Mouse (Mus musculus) thymus, adult 18-20 months (tissue): Measurements from ENCODE around the gene Tsnax.

Experiments
- DNase-seq, 2 experiments: peaks; one replicate each; pipeline ENCODE4 v3.0.0; 2022; ENCODE audit warnings: mixed read lengths in 2 of 2

Tsnax gene

GRCm38 (mm10) chr8:125012695-125013627 is at the start of gene Tsnax:
Gene Tsnax (plus strand): TSS chr8:125012997.
- DNase-seq, result peak; percentile 81 to 83

DNA sequence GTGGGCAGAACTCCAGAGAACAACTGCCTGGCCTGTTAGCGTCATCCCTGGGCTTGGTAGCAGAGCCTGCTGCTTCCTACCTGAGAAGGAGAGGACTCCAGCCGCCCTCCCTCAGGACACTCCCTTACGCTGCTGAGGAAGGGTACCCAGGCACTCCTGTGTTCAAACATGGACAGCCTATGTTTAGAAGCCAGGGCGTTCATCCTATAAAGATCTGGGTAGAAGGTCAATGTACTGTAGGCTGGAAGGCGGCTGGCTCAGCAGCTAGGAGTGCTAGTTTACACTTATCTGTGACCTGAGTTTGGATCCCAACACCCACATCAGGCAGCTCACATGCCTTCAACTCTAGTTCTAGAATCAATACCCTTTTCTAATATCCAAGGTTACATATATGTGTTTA is 49.6 kb upstream of the Tsnax start:
- no peak for DNase-seq

DNA sequence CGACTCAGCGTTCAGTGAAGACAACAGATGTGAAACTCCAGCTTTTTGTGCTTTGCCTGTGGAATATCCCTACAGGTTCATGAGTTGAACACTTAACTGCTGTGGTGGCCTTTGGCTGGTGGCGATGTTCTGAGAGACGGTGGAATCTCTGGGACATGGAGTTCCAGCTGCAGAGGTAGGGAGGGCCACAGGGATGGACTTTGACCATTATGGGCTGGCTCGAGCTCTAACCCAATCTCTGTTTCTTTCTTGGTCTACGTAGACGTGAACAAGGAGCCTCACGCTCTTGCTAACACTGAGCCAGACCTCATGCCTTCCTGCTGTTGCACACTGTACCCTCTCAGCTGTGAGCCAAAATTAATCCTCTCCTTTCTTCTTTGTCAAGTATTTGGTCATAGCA is 47.8 kb upstream of the Tsnax start:
- no peak for DNase-seq

DNA sequence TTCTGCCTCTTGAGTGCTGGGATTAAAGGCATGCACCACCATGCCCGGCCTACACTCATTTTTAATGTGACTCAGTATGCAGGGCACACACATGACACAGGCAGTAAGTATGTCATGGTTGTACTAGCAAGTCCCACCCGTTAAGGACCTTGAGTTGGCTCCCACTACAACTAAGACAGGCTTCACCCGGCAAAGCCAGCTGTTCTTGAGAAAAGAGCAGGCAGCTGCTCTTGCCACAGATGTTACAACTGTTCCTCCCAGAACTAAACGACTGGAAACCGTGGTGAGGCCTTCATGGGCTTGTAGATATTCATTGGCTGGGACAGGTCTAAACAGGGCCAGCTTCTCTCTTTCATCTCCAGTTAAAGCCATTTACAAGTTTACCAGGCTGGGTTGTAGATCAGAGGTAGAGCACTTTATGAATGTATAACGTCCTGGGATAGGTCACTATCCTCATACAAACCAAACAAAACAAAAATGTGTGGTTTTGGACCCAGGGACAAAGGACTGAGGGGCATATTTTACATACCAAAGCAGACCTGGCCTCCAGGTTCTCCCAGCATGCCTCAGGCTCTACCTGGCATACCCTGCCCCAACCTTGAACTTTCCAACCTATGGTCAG is 42.4 kb upstream of the Tsnax start:
- peak in 1 of 2 experiments; percentile 35 for DNase-seq

DNA sequence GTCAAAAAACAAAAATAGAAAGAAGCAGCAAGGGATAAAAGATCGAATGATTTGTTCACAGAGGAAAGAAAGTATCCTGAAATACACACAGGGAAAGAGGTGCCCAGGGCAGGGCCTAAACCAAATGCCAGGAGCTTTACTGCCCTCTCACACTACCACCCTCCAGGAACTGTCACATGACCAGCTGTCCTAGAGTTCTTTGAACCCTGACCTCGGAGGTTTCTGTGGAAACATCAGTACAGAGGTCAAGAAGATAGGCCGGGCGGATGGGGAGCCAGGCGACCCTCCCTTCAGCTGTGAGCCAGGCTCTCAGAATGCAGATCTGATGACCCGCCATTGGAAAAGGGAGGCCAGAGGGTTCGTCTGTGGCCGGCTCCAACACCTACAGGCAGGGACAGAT is 39.6 kb upstream of the Tsnax start:
- no peak for DNase-seq

DNA sequence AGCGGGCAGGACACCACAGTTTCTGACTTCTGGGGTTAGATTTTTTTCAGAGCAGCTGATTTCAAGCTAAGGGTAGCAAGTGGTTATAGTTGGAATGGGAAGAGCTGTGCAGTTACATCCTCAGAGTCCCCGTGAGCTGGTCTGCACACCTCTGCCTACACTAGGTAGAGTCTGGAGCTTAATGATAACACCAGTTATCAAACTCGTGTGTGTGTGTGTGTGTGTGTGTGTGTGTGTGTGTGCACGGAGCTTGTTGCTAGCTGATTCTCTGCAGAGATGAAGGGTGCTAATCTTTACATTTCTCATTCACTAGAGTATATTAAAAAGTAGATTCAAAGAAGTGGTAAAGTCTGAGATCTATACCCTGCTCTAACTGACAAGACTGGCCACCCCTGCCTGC is 38.5 kb upstream of the Tsnax start:
- no peak for DNase-seq

DNA sequence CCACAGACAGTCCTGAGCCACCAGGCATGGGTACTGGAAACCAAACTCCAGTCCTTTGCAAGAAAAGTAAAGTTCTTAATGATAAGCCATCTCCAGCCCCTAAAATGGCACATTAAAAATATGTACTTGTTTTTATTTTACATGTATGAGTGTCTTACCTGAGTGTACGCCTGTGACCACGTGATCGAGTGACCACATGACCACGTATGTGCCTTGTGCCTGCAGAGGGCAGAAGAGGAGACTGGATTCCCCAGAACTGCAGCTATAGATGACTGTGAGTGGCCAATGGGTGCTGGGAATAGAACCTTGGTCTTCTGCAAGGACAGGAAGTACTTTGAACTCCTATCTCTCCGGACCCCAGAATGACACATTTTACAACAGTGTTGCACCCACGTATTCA is 36.6 kb upstream of the Tsnax start:
- DNase-seq, result no peak

GRCm38 (mm10) chr8:124978026-124978425 is 34.8 kb upstream of the Tsnax start:
- DNase-seq, result no peak

GRCm38 (mm10) chr8:124980036-124980435 is 32.8 kb upstream of the Tsnax start:
- no peak for DNase-seq

- no peak for DNase-seq
Measured at GRCm38 (mm10) chr8:124980828-124981227, 32.0 kb upstream of the Tsnax start.

DNA sequence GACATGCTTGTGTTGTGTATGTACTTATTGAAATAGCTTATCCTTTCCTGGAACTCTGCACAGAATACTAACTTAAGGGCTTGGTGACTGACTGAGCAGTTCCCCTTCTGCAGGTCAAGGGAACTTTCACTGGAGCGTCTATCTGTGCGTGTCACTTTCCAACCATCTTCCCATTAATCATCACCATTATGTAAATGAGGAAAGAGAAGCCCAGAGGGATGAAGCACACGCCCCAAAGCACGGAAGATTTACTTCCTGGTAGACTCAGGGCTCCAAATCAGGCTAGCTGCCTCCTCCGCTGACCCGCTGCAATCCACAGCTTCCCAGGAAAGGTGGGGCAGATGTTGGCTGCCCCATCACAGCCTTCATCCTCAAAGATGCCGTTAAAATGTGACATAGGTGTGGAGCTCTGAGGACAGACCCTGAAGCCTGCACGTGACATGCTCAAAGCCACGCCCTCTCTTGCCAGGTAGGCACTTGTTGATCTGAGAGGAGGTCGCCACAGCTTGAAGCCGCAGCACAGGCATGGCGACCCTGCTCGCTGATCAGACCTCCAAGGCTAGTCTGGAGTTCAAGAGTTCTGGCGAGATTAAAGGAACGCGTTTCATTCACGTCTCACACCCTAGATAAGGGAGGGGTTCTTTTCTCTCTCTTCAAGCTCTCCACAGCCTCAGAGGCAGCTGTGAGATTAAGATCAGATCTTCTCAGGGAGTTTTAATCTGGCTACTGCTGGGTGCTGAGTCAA is 21.7 kb upstream of the Tsnax start:
- DNase-seq, result no peak

- no peak for DNase-seq
Measured at GRCm38 (mm10) chr8:124991668-124991926, 21.2 kb upstream of the Tsnax start.

DNA sequence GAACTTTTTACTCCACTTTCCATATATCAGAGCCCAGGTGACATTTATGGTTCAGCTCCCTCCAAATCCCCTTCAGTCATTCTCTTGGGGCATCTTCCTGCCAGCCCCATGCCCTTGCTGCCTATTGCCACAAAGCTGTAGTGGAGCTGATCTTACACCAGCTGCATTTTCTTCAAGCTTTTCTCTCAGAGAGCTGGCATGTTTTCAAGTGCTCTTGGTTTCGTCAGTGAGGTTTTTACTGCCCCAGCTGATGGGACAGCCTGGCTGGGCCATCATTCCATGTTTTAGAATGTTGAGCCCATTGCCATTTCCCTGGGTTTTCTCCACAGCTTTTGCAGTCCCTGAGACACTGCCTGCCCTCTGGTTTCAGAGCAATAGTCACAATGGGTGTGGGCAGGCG is 17.0 kb upstream of the Tsnax start:
- no peak for DNase-seq

- no peak for DNase-seq
Measured at GRCm38 (mm10) chr8:125024085-125024484, 11.3 kb downstream of the Tsnax start.

- DNase-seq, result no peak
Measured at GRCm38 (mm10) chr8:125027211-125027610, 14.4 kb downstream of the Tsnax start.

- DNase-seq, result no peak
Measured at GRCm38 (mm10) chr8:125028841-125029240, 16.0 kb downstream of the Tsnax start.

GRCm38 (mm10) chr8:125031276-125031675 is 18.5 kb downstream of the Tsnax start:
- DNase-seq, result no peak

DNA sequence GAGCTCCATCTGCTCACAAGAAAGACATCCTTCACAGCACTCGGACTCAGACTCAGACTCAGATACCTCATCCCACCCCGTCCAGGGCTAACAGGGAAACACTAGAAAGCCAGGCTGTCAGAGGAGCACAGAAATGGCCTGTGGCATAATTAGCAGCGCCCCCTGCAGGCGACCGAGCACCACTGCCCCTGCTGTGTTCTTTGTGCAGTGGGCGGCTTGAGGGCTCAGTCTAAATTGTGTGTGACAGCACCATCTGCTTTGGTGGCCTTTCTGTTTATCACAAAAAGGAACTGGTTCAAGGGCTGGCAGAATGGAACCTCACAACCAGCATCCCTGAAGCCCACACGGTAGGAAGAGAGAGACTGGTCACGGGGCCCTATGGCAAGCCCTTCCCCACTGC is 21.9 kb downstream of the Tsnax start:
- peak; percentile 21 to 33 for DNase-seq

DNA sequence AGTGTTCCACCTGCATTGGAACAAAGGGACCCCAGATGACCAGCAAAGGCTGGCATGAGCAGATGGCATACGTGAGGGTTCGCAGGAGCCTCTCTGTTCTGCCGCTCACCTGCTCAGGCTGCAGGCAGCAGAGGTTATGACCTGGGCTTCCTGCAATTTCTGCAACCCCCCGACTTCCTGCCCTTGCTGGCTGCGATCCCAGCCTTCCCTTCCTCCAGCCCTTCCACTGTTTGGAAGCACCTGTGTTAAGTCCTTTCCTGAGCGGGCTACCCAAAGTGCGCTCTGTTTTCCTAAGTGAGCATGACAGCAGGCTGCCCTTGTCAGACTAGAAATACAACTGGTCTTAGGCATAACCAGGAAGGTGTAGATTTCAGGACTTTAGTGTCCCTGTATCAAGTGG is 24.3 kb downstream of the Tsnax start:
- no peak for DNase-seq

DNA sequence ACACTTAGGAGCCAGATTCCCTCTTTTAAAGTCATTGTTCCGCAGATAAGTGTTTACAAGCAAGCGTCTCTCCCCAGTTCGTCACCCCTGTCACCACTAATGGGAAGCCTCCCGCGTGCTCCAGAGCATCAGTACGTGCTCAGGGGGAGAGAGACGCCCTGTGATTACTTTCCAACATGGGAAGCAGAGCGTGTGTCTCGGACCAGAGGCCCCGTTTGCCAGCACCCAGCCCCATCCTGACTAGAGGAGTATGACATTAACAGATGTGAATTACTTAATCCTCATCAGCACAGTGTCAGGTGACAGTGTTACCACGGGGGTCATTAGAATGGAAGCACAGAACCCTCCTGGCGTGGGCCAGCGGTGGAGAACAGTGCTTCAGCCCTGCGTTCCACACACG is 25.9 kb downstream of the Tsnax start:
- DNase-seq, result no peak

DNA sequence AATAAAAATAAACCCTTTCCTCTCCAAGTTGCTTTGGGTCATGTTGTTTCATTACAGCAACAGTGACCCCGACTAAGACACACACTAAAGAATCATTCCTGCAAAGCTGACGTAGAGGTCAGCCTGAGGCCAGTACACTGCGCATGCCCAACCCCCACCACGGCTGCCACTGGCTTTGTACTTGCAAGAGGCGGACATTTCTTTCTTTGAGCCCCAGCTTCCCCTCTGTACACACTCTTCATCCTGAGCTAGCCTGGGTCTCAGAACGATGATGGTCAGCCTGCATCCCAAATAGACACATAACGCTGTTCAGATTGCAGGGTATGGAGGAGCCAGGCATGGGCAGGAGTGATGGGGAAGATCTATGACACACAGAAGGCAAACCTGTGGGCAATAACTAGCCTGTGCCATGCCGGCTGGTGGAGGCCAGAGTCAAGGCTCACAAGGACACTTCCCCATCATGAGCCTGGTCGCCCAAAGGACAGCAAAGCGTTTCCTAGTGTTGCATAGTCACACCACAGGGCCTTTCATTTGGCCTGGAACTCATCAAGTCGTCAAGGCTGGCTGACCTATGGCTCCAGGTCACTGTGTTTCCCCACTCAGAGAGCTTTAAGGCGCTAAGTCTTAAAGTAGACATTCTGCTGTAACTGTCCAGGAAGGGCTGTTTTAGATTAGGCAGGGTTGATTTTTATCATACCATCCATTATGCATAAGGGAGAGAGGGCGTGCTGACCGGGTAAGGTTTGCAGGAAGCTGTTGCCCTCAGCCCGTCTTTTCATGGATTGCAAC is 28.0 kb downstream of the Tsnax start:
- DNase-seq, result no peak

DNA sequence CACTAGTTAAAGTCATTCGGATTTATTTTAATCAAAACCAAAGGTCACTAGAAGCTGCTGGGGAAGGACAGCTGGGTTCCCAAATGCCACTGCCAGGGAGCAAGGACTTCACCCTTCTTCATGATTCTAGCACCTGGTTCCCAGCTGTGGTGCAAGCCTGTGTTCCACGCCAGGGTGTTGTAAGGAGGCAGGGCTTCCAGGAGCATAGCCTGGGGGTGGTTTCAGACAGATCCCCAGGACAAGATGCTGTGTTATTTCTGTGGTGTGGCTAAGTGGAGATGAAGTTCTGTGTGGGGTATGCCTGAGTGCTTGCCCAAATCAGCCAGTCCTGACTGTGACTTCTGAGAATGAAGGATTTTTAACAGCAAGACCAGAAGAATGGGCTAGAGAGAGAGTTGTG is 28.7 kb downstream of the Tsnax start:
- no peak for DNase-seq

DNA sequence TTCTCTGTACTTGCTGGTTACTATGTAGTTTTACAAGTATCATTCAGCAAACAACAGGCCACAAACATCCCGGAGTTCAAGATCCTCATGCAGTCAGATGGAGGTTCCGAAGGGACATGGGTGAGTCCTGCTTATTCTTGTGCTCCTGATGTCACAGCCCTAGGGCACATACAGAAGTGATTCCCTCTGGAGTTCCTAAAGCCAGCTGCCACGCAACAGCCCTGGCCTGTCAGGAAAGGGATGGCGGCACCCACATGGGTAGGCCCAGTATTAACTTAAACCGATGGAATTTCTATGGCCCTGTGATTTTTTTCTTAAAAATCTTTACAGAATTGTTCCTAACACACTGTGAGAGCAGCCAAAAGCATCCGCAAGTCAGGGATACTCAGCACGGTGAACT is 30.6 kb downstream of the Tsnax start:
- no peak for DNase-seq
